Mouse (Mus musculus) gastrocnemius, adult 18-20 months (tissue): ENCODE results near the gene 2610528A11Rik. TPM values are rescaled to one million over a fixed set of nuclear protein-coding genes. Genes with fewer than 3 reads are reported as not detected.
A peak's percentile ranks its signal among the peaks of the same experiment; 100 is the strongest.
"Not testable (repeated sequence)": the region's sequence is repeated elsewhere in the genome, so short reads cannot be mapped to it uniquely, and the experiment has no call there.

ENCODE experiments used
- DNase-seq: peaks from one replicate; pipeline ENCODE4 v3.0.0; 2021; ENCODE audit warnings: low spot score
- long read RNA-seq, 2 experiments: library from polyadenylated mRNA; stranded (forward); transcript quantifications; one replicate each; pipeline ENCODE4 v2.0.0; 2021
- total RNA-seq, 2 experiments: library from RNA; stranded (reverse); gene quantifications; 2 replicates each; pipeline ENCODE4 v1.2.3; 2021

2610528A11Rik gene
- total RNA-seq: 1 to 10 TPM in 1 of 2 experiments, under 1 TPM in 1; 0.34 to 1.0 TPM
- long read RNA-seq, experiment 1: 0 reads
- long read RNA-seq, experiment 2: 0 reads

DNA sequence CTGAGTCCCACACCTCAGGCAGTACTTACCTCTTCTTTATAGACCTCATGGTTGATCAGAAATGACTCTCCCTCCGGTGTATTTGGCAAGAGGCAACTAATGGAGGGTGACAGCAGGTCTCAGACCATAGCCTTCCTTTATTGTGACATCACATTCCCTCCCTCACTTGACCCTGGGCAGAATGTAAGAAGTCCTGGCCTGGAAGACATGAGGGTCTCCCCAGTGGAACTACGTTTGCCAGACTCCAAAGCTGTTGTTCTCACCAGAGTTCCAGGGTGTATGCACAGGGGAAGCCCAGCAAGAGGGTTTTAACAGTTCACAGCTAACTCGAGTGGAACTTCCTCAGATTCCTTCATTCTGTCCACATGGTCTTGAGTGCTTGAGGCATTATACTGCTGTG lies at the start of gene 2610528A11Rik:
Gene 2610528A11Rik (minus strand): TSS at position 101 of the 400 bp plus-strand sequence.
- DNase-seq: no peak

- no peak for DNase-seq
Measured at GRCm38 (mm10) chr14:37163277-37163956, 49.6 kb upstream of the 2610528A11Rik start.

- DNase-seq: no peak
Measured at GRCm38 (mm10) chr14:37154391-37154790, 40.6 kb upstream of the 2610528A11Rik start.

DNA sequence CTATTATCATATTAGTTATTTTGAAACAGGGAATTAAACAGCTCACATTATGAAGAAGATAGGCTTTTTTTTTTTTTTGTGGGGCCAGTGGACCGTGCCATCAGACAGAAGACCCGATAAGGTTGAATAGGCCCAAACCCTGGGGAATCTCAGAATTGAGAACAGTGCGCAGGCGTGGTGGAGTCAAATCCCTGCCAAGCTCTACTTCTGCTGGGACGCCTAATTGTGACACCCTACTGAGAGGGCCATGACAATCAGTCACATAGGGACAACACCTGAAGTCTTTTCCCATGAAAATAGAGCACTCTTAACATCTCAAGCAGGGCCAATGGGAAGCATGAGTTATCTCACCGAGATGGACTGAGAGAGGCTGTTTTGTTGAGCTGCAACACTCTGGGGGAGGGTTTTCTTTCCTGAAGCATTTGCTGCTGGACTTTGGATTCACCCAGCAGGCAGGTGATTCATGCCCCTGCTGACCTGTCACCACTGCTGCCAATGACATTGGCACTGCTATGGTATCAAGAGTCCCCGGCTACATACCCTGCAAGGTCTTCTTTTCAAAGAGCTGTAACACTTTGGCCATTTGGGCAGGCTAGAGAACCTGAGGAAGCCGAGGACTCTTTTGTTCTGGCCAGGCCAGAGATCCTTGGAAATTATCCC lies 25.4 kb upstream of the 2610528A11Rik start:
- no peak for DNase-seq

DNA sequence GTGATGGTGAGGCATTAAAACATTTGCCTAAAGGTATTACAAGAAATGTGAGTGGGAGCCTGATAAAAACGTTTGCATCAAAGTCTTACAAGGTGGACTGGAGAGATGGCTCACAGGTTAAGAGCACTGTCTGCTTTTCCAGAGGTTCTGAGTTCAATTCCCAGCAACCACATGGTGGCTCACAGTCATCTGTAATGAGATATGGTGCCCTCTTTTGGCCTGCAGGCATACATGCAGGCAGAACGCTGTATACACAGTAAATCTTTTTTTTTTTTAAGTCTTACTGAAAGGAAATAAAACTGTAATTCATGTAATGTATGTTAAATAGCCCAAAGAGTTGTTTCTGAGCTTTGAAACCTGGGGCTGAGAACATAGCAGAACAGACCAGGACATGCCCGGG lies 23.8 kb upstream of the 2610528A11Rik start:
- not testable (repeated sequence) for DNase-seq

GRCm38 (mm10) chr14:37136110-37136509 lies 22.3 kb upstream of the 2610528A11Rik start:
- no peak for DNase-seq

DNA sequence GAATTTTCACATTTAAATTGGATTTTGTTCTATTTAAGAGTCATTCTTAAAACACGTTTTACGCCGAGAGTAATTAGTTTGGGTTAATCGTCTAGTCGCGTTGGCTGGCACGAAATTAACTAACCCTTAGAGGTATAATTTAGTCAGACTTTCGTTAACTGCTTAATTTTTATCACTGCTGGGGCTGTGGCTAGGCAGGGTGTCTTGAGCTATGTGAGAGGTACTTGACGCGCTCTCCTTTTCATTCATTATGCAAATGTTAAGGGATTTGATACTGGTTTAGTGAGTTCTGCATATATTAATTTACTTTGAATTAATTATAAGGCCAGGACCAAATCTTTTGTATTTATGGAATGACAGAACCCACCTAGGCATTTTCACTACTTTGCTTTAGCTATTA lies 21.8 kb upstream of the 2610528A11Rik start:
- no peak for DNase-seq

- DNase-seq: peak; percentile 98
Measured at GRCm38 (mm10) chr14:37135127-37135593, 21.3 kb upstream of the 2610528A11Rik start, which contains the start of gene Ghitm. Gene Ghitm (minus strand): TSS chr14:37135272.

GRCm38 (mm10) chr14:37134304-37135126 lies 20.7 kb upstream of the 2610528A11Rik start:
- DNase-seq: no peak

- no peak for DNase-seq
Measured at GRCm38 (mm10) chr14:37127652-37128051, 13.8 kb upstream of the 2610528A11Rik start.

- DNase-seq: no peak
Measured at GRCm38 (mm10) chr14:37119233-37119632, 5.4 kb upstream of the 2610528A11Rik start.

DNA sequence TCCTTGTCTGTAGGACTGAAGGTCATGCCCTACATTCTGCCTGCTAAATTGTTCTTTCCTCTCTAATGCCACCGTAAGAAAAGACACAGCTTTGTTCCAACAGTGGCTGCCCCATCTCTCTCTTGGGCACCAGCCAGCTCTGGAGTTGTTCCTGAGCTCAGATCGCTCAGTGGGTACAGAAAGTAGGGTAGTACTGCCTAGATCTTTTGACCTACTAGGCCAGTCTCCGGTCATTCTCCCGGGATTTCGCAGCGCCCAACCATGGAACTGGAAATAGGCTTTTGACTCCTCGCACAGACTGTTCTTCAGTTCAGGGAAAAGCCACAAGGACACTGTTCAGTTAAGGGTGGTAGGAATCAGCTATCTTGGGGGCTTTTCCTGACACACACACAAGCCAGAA lies 891 bp downstream of the 2610528A11Rik start:
- no peak for DNase-seq

GRCm38 (mm10) chr14:37111371-37111770 lies 2.5 kb downstream of the 2610528A11Rik start:
- DNase-seq: no peak

DNA sequence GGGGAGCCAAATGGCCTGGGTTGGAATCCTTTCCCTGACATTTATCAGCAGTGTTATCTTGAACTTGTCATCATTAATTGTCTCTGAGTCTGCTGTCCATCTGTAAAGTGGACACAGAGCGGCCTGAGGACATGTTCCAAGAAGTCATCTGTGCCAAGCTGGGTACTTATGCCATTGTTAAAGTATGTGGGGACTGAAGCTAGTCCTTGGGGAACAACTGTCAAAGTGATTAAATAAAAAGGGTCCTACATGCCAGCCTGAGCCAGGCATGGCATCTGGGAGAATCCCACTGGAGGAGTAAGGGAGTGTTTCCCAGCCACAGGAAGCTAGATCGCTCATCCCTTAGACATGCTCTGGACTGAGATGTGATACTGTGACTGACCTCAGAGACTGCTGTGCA lies 3.4 kb downstream of the 2610528A11Rik start:
- DNase-seq: no peak

DNA sequence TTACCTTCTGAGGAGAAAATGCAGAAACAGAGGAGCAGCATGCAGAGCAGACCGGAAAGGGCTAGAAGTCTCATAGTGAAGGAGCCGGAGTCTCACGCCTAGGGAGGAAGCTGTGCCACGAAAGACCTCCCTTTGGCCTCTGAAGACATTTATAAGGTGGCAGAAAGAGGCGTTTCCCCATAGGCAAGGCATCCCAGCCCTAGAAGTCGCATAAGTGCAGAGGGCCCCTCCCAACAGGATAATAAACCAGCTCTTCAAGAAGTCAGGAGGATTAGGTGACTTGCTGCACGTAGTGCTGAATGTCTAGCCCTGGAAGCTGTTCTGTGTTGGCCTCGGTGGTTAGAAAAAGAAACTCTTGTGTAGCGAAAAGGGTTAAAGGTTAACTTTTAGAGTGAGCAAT lies 3.8 kb downstream of the 2610528A11Rik start:
- no peak for DNase-seq

GRCm38 (mm10) chr14:37109460-37109859 lies 4.4 kb downstream of the 2610528A11Rik start:
- DNase-seq: no peak

- DNase-seq: no peak
Measured at GRCm38 (mm10) chr14:37105846-37106245, 8.0 kb downstream of the 2610528A11Rik start.

DNA sequence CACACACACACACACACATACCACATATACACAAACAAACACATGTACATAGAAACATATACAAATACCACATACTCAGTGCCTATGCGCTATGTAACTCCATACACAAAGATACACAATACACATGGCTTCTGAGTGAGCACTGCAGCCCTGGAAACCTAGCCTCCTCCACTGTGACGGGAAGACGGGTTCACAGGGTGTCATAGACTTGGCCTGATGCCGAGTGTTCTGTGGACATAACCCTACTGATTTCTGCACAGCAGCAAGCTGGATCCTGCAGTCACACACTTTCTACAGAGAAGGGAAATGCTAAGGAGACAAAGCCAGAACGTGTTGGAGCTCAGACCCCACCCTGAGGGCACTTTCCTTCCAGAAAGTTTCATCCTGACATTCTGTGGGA lies 9.1 kb downstream of the 2610528A11Rik start:
- DNase-seq: no peak

DNA sequence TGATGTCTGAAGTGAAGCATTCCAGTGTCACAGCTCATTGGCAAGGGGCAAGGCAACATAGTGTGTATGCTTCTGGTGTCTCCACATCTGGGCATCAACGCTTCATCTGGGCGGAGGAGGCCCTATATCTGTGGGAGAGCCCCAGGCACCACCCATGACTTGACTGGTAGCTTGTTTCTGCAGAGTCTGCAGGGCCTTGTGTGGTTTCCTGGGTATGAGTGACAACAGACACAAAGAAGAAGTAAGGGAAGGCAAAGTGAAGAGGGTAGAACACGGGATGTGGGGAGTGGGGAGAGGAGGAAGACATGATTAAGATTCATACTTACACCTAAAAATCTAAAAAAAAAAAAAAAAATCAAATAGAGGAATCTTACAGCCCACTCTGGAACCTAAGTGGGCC lies 11.3 kb downstream of the 2610528A11Rik start:
- DNase-seq: no peak

GRCm38 (mm10) chr14:37101531-37101930 lies 12.3 kb downstream of the 2610528A11Rik start:
- DNase-seq: no peak

DNA sequence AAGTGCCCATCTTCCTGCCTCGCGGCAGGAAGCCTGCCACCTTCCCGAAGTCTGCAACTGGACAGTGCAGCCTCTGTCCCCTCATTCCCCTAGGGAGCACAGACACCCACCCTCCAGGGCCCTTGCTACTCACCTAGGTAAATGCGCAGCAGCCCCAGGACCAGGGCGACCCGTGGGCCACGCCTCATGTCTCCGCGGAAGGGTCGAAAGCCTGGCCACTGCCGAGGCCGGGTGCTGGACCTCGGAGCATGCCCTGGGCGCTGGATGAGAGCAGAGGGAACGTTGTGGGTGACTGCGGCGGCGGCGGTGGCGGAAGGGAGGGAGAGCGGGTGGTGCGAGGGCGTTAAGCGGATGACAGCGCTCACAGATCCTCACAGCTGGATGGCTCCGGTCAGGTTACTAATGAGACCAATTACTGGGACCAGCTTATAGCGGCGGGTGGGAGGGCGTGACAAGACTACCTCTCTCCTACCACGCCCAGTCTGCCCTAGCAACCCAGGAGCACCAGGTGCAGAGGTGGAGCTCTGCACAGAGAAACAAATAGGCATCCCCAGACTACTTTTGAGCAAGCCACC lies 15.8 kb downstream of the 2610528A11Rik start, which contains the start of gene Cdhr1:
Gene Cdhr1 (minus strand): TSS at position 392 of the 575 bp plus-strand sequence.
- DNase-seq: no peak
